Mouse (Mus musculus): ENCODE data around the gene Nhs. TPM values are rescaled to one million over a fixed set of nuclear protein-coding genes. Genes with fewer than 3 reads are reported as not detected.

Nhs gene
- polyA plus RNA-seq, 1 experiment from 2014 or later, result 2.8 TPM

DNA sequence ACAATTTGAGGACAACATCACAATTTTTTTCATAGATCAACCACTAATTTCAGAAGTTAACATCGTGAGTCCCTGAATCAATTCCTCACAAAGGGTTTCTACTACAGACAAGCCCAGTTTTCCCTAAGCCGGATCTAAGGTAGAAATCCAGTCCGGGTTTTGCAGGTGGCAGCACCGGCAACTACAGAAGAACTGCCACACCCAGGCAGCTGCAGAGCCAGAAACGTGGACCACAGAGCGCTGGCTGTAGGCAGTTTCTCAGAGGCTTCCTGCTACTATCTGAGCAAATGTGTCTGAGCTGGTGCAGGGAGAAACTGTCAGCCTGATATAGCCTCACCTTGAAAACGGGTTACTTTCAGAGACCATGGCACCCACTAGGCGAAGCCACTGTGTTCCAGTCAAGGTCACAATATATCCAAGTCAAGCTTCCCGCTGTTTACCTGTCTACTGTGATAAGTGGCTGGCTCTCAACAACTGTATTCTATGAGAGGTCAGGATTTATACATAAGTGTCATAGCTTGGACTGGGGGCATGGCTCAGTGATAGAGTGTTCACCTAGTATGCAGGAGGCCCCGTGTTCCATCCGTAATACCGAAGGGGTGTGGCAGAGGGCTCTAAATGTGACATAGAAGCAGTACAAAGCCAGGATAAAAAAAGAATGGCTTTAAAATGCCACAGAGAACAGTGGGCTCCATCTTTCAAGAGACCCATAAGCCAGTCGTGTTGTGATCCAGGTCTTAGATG is 134.1 kb downstream of the Nhs start:
- ATAC-seq (replicated peaks; ENCODE audit: low FRiP score, low read depth) (no peak), DNase-seq (ENCODE audit: low spot score) (peak; percentile 50)
- TF ChIP-seq CTCF (IDR thresholded peaks at IDR 0.05; ENCODE audit: low read depth), result no peak
- Histone ChIP-seq H3K27ac (no peak overlapping the region), H3K9ac (ENCODE audit: low read depth, low read length) (no peak overlapping the region), H3K4me2 (ENCODE audit: low read length) (peak overlapping the region; percentile 13; the same call in 1 of the 2 replicates), H3K4me1 (replicated peaks; ENCODE audit: insufficient read depth, low read length) (no peaks in the 10 kb centered on the region), H3K9me3 (replicated peaks; ENCODE audit: low read length) (no peaks in the 10 kb centered on the region), H3K4me3 (replicated peaks; ENCODE audit: low read depth, low read length) (no peak overlapping the region), H3K36me3 (ENCODE audit: insufficient read depth, low read length) (no peaks in the 10 kb centered on the region), H3K27me3 (ENCODE audit: insufficient read depth, low read length) (no peaks in the 10 kb centered on the region)
- WGBS, result 43% methylated on average over 13 of the region's 13 CpGs

DNA sequence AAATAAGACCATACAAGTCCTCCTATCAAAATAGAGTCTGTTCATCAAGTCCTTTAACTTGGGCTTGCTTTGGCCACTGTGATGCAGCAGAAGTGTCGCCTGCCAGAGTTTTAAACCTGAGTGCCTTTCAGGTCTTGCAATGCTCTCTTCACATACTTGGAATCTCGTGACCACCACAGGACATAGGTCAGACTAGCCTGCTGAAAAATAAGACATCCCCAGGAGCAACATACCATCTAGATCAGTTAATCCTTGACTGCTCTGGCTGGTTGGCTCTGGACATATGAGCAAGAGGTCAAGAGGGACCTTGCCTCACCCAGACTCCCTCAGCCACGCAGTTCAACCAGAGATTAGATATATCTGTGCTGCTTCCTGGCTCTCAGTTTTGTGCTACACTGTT is 137.8 kb downstream of the Nhs start:
- ATAC-seq (replicated peaks; ENCODE audit: low FRiP score, low read depth) (peak; percentile 78), DNase-seq (ENCODE audit: low spot score) (no peak)
- no peak overlapping the region for H3K9ac ChIP-seq (ENCODE audit: low read depth, low read length)
- no peaks in the 10 kb centered on the region for H3K36me3 ChIP-seq (ENCODE audit: insufficient read depth, low read length)
- H3K27me3 ChIP-seq (ENCODE audit: insufficient read depth, low read length), result no peaks in the 10 kb centered on the region
- TF ChIP-seq CTCF (IDR thresholded peaks at IDR 0.05; ENCODE audit: low read depth), result no peak
- H3K9me3 ChIP-seq (replicated peaks; ENCODE audit: low read length), result no peaks in the 10 kb centered on the region
- H3K4me3 ChIP-seq (replicated peaks; ENCODE audit: low read depth, low read length), result no peak overlapping the region
- no peak overlapping the region for H3K4me2 ChIP-seq (ENCODE audit: low read length)
- H3K27ac ChIP-seq, result no peak overlapping the region
- no peaks in the 10 kb centered on the region for H3K4me1 ChIP-seq (replicated peaks; ENCODE audit: insufficient read depth, low read length)
- WGBS, result 63% methylated on average over 3 of the region's 3 CpGs

GRCm38 (mm10) chrX:162020039-162020566 is 139.4 kb downstream of the Nhs start:
- no peaks in the 10 kb centered on the region for H3K36me3 ChIP-seq (ENCODE audit: insufficient read depth, low read length)
- no peak overlapping the region for H3K4me3 ChIP-seq (replicated peaks; ENCODE audit: low read depth, low read length)
- ATAC-seq (replicated peaks; ENCODE audit: low FRiP score, low read depth) (no peak), DNase-seq (ENCODE audit: low spot score) (no peak)
- WGBS, result 81% methylated on average over 3 of the region's 3 CpGs
- no peak for TF ChIP-seq CTCF (IDR thresholded peaks at IDR 0.05; ENCODE audit: low read depth)
- H3K9ac ChIP-seq (ENCODE audit: low read depth, low read length), result no peak overlapping the region
- no peaks in the 10 kb centered on the region for H3K4me1 ChIP-seq (replicated peaks; ENCODE audit: insufficient read depth, low read length)
- no peaks in the 10 kb centered on the region for H3K27me3 ChIP-seq (ENCODE audit: insufficient read depth, low read length)
- H3K27ac ChIP-seq, result no peak overlapping the region
- H3K9me3 ChIP-seq (replicated peaks; ENCODE audit: low read length), result no peaks in the 10 kb centered on the region
- no peak overlapping the region for H3K4me2 ChIP-seq (ENCODE audit: low read length)

GRCm38 (mm10) chrX:162017471-162017870 is 142.1 kb downstream of the Nhs start:
- WGBS, result 57% methylated on average over 9 of the region's 9 CpGs
- Histone ChIP-seq H3K9ac (ENCODE audit: low read depth, low read length) (no peak overlapping the region), H3K36me3 (ENCODE audit: insufficient read depth, low read length) (no peaks in the 10 kb centered on the region), H3K4me3 (replicated peaks; ENCODE audit: low read depth, low read length) (no peak overlapping the region), H3K27me3 (ENCODE audit: insufficient read depth, low read length) (no peaks in the 10 kb centered on the region), H3K9me3 (replicated peaks; ENCODE audit: low read length) (no peaks in the 10 kb centered on the region), H3K27ac (no peak overlapping the region), H3K4me2 (ENCODE audit: low read length) (no peak overlapping the region), H3K4me1 (replicated peaks; ENCODE audit: insufficient read depth, low read length) (no peaks in the 10 kb centered on the region)
- ATAC-seq (replicated peaks; ENCODE audit: low FRiP score, low read depth) (no peak), DNase-seq (ENCODE audit: low spot score) (no peak)
- no peak for TF ChIP-seq CTCF (IDR thresholded peaks at IDR 0.05; ENCODE audit: low read depth)

DNA sequence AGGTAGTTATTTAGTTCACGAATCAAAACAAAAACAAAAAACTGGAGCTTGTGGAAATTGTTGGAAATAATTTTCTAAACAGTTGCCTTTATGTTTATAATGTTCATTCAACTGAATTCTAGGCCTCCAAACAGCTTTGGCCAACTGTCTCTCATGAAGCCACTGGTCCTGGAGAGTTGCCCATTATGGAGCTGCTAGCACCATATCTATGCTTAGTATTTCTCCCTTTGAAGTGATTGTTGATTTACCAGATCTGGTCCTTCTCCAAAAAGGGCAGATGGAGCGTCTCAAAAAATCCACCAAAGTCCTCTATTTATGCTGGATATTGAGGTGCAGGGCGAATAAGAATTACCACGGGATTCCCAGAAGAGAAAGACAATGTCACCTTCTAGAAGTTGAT is 147.0 kb downstream of the Nhs start:
- Histone ChIP-seq H3K9ac (ENCODE audit: low read depth, low read length) (no peak overlapping the region), H3K9me3 (replicated peaks; ENCODE audit: low read length) (no peaks in the 10 kb centered on the region), H3K27ac (no peak overlapping the region), H3K27me3 (ENCODE audit: insufficient read depth, low read length) (no peaks in the 10 kb centered on the region; the same call in 1 of the 2 replicates), H3K4me3 (replicated peaks; ENCODE audit: low read depth, low read length) (no peak overlapping the region), H3K4me2 (ENCODE audit: low read length) (no peak overlapping the region), H3K4me1 (replicated peaks; ENCODE audit: insufficient read depth, low read length) (no peaks in the 10 kb centered on the region), H3K36me3 (ENCODE audit: insufficient read depth, low read length) (no peaks in the 10 kb centered on the region)
- DNase-seq (ENCODE audit: low spot score) (peak; percentile 23), ATAC-seq (replicated peaks; ENCODE audit: low FRiP score, low read depth) (no peak)
- 76% methylated on average over 4 of the region's 4 CpGs for WGBS
- no peak for TF ChIP-seq CTCF (IDR thresholded peaks at IDR 0.05; ENCODE audit: low read depth)

- Histone ChIP-seq H3K4me1 (replicated peaks; ENCODE audit: insufficient read depth, low read length) (no peaks in the 10 kb centered on the region), H3K9ac (ENCODE audit: low read depth, low read length) (no peak overlapping the region), H3K4me2 (ENCODE audit: low read length) (no peak overlapping the region), H3K27ac (no peak overlapping the region), H3K36me3 (ENCODE audit: insufficient read depth, low read length) (no peaks in the 10 kb centered on the region), H3K27me3 (ENCODE audit: insufficient read depth, low read length) (no peaks in the 10 kb centered on the region; the same call in 1 of the 2 replicates), H3K4me3 (replicated peaks; ENCODE audit: low read depth, low read length) (no peak overlapping the region), H3K9me3 (replicated peaks; ENCODE audit: low read length) (no peaks in the 10 kb centered on the region)
- no peak for ATAC-seq (replicated peaks; ENCODE audit: low FRiP score, low read depth)
- 44% methylated on average over 3 of the region's 3 CpGs for WGBS
- no peak for TF ChIP-seq CTCF (IDR thresholded peaks at IDR 0.05; ENCODE audit: low read depth)
- no peak for DNase-seq (ENCODE audit: low spot score)
These were observed 149.7 kb downstream of the Nhs start for GRCm38 (mm10) chrX:162009876-162010275.
